Mouse (Mus musculus): ENCODE measurements around the gene 2310039H08Rik. TPM values are rescaled to one million over a fixed set of nuclear protein-coding genes. Genes with fewer than 3 reads are reported as not detected.

Gene 2310039H08Rik
- 8.1 and 10.7 TPM in 2 replicates for total RNA-seq (2023)

GRCm38 (mm10) chr17:46772404-46773277 lies at the start of gene 2310039H08Rik:
2310039H08Rik (plus strand) TSS chr17:46772635.

DNA sequence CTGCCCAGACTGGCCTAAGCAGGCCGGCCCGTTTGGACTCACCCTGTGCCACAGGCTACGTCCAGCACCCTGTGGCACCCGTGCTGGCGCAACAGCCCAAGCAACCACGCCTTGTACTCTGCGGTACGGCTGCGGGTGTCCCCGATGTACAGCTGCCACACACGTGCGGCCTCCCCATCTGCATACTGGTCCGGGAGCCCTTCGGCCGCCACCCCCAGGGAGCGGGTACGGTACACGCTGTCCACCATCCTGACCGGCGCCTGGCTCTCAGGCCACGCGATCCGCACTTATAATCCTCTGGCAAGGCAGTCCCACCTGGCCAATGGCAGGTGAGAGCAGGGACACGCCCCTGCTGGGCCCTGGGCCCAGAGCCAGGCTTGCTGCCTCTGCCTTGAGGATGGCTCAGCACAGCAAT lies 43.5 kb upstream of the 2310039H08Rik start, which contains the start of gene Gnmt:
Gene Gnmt (minus strand): TSS at position 265 of the 415 bp plus-strand sequence.

GRCm38 (mm10) chr17:46751794-46752556 lies 20.5 kb upstream of the 2310039H08Rik start, which contains the start of gene Cnpy3:
Cnpy3 (minus strand) TSS chr17:46752214.

DNA sequence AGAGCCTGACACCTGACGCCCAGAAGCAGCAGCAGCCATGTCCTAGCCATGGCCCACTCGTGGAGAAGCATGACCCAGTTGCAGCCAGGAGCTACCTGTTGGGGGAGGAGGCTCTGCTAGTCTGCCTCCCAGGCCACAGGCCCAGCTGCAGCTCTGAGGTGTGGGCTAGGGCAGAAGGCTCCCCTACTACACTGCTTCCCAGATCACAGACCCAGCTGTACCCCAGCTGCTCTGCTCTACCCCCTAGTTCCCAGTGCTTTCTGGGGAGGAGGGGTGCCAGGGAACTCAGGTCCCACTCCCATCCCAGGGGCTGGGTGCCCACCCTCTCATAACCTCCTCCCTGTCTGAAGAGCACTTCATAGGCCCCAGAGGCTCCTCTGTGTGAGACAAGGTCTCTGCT lies 8.9 kb upstream of the 2310039H08Rik start, which contains the start of gene Ptcra:
Gene Ptcra (minus strand): TSS at position 169 of the 400 bp plus-strand sequence.

DNA sequence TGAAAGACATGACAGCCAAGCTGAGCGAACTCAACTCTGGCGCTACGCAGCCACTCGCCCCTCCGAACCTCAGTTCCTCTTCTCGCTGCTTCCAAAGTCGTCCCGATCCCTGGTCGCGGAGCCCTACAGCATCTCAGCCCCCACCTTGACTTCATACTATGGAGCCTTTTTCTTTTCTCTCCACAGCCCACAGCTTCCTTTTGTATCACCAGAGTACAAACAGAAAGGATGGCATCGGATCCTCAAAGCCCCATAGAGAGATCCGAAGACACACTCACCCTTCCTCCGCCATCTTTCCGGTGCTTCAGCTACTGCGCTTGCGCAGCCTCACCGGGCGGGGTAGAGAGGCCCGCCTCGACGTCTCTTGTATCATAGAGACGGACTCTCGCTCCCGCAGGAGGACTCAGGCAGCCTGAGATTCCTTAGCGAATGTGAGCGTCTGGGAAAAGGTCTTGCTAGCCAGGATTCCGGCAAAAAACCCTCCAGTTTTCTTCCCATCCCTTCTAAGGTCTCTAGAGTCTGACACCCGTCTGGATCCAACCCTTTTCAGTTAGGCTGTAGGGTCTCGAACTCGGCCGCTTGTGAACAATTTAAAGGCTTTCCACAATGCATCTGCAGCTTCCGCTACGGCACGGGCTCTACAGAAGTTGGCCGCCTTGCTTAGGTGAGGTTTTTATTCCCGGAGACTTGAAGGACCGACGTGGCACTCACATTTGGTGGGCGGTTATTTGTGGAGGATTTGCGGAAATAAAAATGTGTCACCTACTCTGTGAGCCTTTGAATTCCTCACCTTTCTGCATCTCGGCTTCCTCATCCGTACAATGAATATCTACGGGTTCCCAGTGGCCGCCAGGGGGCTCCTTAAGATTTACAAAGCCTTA lies 10.1 kb downstream of the 2310039H08Rik start, which contains the start of gene Rpl7l1:
Gene Rpl7l1 (minus strand): TSS at position 332 of the 881 bp plus-strand sequence.

Other genes starting within 250 kb of the 2310039H08Rik start
- 3.0 and 4.5 TPM in 2 replicates for gene Cul9, start 226.2 kb upstream of the 2310039H08Rik start, total RNA-seq (2023)
- gene Srf, start 216.5 kb upstream of the 2310039H08Rik start, total RNA-seq (2023) = 41.9 and 58.0 TPM in 2 replicates
- 0.11 and 0.38 TPM in 2 replicates for gene Ptk7, start 143.1 kb upstream of the 2310039H08Rik start, total RNA-seq (2023)
- gene Klc4, start 126.6 kb upstream of the 2310039H08Rik start, total RNA-seq (2023) = 28.2 and 32.4 TPM in 2 replicates
- gene Mrpl2, start 126.4 kb upstream of the 2310039H08Rik start, total RNA-seq (2023) = 15.6 and 21.9 TPM in 2 replicates
- gene Cul7, start 122.3 kb upstream of the 2310039H08Rik start, total RNA-seq (2023) = 1.2 and 3.0 TPM in 2 replicates
- 8.5 and 14.2 TPM in 2 replicates for gene Rrp36, start 98.3 kb upstream of the 2310039H08Rik start, total RNA-seq (2023)
- gene Mea1, start 93.8 kb upstream of the 2310039H08Rik start, total RNA-seq (2023) = 34.1 and 39.8 TPM in 2 replicates
- gene Klhdc3, start 91.7 kb upstream of the 2310039H08Rik start, total RNA-seq (2023) = 37.8 and 49.3 TPM in 2 replicates
- gene Ppp2r5d, start 67.5 kb upstream of the 2310039H08Rik start, total RNA-seq (2023) = 26.0 and 27.5 TPM in 2 replicates
- 18.7 and 24.4 TPM in 2 replicates for gene Pex6, start 61.2 kb upstream of the 2310039H08Rik start, total RNA-seq (2023)
- gene Gnmt, start 43.5 kb upstream of the 2310039H08Rik start, total RNA-seq (2023) = 3.2 and 3.7 TPM in 2 replicates
- 77.2 and 118 TPM in 2 replicates for gene Cnpy3, start 20.4 kb upstream of the 2310039H08Rik start, total RNA-seq (2023)
- gene Ptcra, start 8.9 kb upstream of the 2310039H08Rik start, total RNA-seq (2023) = not detected in 2 replicates
- gene Rpl7l1, start 10.0 kb downstream of the 2310039H08Rik start, total RNA-seq (2023) = 36.0 and 45.6 TPM in 2 replicates
- 26.0 and 32.4 TPM in 2 replicates for gene Bicral, start 85.8 kb downstream of the 2310039H08Rik start, total RNA-seq (2023)
- 13.0 and 20.4 TPM in 2 replicates for gene Tbcc, start 118.0 kb downstream of the 2310039H08Rik start, total RNA-seq (2023)
- not detected in 2 replicates for gene Prph2, start 137.8 kb downstream of the 2310039H08Rik start, total RNA-seq (2023)
- gene Ubr2, start 237.9 kb downstream of the 2310039H08Rik start, total RNA-seq (2023) = 61.4 and 80.0 TPM in 2 replicates